Mouse (Mus musculus): Measurements from ENCODE around the gene Sfxn3. TPM values are rescaled to one million over a fixed set of nuclear protein-coding genes. Genes with fewer than 3 reads are reported as not detected.
"Not testable (repeated sequence)": the region's sequence is repeated elsewhere in the genome, so short reads cannot be mapped to it uniquely, and the experiment has no call there.

The Sfxn3 gene
- total and polyA plus RNA-seq, 3 experiments, result 6.7 to 26.1 (median 7.4) TPM

DNA sequence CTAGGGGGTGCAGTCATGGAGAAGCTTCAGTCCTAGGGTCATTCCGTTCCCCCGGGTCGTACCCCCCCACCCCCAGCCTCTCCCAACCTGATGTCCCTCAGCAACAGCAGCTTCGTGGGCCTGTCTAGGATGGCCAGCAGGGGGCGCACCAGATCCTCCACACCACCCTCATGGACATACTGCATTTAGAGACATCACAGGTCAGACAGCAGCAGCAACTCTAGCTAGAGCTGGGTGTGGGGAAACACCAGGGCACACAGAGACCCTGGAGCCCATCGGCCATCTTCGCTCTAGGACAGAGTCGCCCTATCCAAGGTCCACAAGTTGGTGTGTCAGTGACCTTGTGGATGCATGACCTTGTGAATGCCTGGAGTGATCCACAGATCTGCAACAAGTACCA is 17.2 kb upstream of the Sfxn3 start:
- peaks cover 29% of the 10 kb centered on the region for H3K4me1 ChIP-seq (ENCODE audit: insufficient read depth, low read depth, low read length)
- peaks cover 36% of the 10 kb centered on the region for H3K36me3 ChIP-seq (replicated peaks)
- TF ChIP-seq GATA1 (IDR thresholded peaks at IDR 0.05; ENCODE audit: borderline replicate concordance, low read length), result no peak
- TF ChIP-seq TAL1 (conservative IDR thresholded peaks at IDR 0.05; ENCODE audit: low read depth, low read length), result no peak
- no peak for TF ChIP-seq POLR2AphosphoS5 (IDR thresholded peaks at IDR 0.05; ENCODE audit: insufficient replicate concordance, low read depth, low read length)
- no peak for TF ChIP-seq GATA2 (IDR thresholded peaks at IDR 0.05; ENCODE audit: borderline replicate concordance, low read depth, low read length)
- peak; percentile 83; the same call in 1 of the 2 replicates for TF ChIP-seq CTCF (IDR thresholded peaks at IDR 0.05; ENCODE audit: low read depth, low read length)
- peak; percentile 59 for DNase-seq (ENCODE audit: low spot score)
- no peaks in the 10 kb centered on the region for H3K9me3 ChIP-seq (replicated peaks)
- H3K27me3 ChIP-seq (ENCODE audit: insufficient read depth, low read length), result peaks cover 5% of the 10 kb centered on the region; the same call in 1 of the 2 replicates
- no peak overlapping the region for H3K4me3 ChIP-seq (ENCODE audit: low read depth, low read length)
- ATAC-seq (ENCODE audit: extremely low read depth, insufficient number of reproducible peaks, low FRiP score, poor library complexity, severe bottlenecking), result no peak

DNA sequence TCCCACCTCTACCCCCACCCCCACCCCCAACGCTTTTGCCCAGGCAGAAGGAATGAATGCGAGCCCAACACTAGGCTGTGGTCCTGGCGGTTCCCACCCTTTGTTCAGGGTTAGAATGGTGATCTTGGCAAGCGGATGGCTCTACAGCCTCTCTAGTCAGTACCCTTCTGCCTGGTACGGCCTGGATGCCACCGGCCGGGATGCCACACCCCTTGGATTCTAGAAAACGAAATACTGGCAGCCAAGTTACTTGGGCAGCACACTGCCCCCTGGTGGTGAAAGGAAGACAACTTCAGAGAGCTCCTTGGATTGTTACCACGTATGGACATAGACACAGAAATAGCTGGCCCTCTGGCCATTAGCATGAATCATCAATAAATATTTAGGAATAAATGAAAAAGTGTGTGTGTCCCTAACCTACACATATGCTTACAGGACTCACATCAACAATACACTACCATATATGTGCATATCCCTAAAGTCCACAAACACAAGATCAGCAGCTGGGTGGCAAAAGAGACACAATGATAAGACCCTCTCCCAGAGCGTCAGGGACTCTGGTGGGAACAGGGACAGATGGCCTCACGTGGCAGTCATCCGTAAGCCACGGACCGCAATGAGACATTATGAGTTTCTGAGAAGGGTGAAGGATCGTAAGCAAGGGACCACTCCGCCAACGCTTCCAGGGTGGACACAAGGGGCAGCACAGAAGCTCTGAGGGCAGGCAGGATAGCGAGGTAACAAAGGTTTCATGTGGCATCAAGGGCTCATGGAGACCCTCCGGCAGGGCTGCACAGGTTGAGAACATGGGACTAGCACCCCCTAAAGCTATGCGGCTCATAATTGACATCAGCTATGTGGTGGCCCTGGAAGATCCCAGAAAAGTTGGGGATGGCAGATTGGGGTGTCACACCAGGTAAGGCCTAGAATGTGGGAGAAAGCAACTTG is 16.3 kb upstream of the Sfxn3 start:
- H3K4me3 ChIP-seq (ENCODE audit: low read depth, low read length), result peak overlapping the region; percentile 28; the same call in 1 of the 2 replicates
- TF ChIP-seq CTCF (IDR thresholded peaks at IDR 0.05; ENCODE audit: low read depth, low read length) (peak; percentile 76; the same call in 1 of the 2 replicates), POLR2AphosphoS5 (IDR thresholded peaks at IDR 0.05; ENCODE audit: insufficient replicate concordance, low read depth, low read length) (no peak)
- peaks cover 15% of the 10 kb centered on the region for H3K27me3 ChIP-seq (ENCODE audit: insufficient read depth, low read length)
- peaks cover 27% of the 10 kb centered on the region for H3K36me3 ChIP-seq (replicated peaks)
- peaks cover 29% of the 10 kb centered on the region for H3K4me1 ChIP-seq (ENCODE audit: insufficient read depth, low read depth, low read length)
- DNase-seq (ENCODE audit: low spot score), result peak; percentile 53
- no peak for ATAC-seq (ENCODE audit: extremely low read depth, insufficient number of reproducible peaks, low FRiP score, poor library complexity, severe bottlenecking)
- no peaks in the 10 kb centered on the region for H3K9me3 ChIP-seq (replicated peaks)

- H3K36me3 ChIP-seq (replicated peaks), result peaks cover 19% of the 10 kb centered on the region
- no peaks in the 10 kb centered on the region for H3K9me3 ChIP-seq (replicated peaks)
- no peak overlapping the region for H3K4me3 ChIP-seq (ENCODE audit: low read depth, low read length)
- no peak for DNase-seq (ENCODE audit: low spot score)
- H3K27me3 ChIP-seq (ENCODE audit: insufficient read depth, low read length), result peaks cover 22% of the 10 kb centered on the region
- TF ChIP-seq GATA1 (IDR thresholded peaks at IDR 0.05; ENCODE audit: borderline replicate concordance, low read length), result no peak
- peak; percentile 28; the same call in 1 of the 2 replicates for TF ChIP-seq CTCF (IDR thresholded peaks at IDR 0.05; ENCODE audit: low read depth, low read length)
- no peak for TF ChIP-seq GATA2 (IDR thresholded peaks at IDR 0.05; ENCODE audit: borderline replicate concordance, low read depth, low read length)
- no peak for ATAC-seq (ENCODE audit: extremely low read depth, insufficient number of reproducible peaks, low FRiP score, poor library complexity, severe bottlenecking)
- peaks cover 31% of the 10 kb centered on the region for H3K4me1 ChIP-seq (ENCODE audit: insufficient read depth, low read depth, low read length)
Measured at GRCm38 (mm10) chr19:45031780-45032179, 15.5 kb upstream of the Sfxn3 start.

DNA sequence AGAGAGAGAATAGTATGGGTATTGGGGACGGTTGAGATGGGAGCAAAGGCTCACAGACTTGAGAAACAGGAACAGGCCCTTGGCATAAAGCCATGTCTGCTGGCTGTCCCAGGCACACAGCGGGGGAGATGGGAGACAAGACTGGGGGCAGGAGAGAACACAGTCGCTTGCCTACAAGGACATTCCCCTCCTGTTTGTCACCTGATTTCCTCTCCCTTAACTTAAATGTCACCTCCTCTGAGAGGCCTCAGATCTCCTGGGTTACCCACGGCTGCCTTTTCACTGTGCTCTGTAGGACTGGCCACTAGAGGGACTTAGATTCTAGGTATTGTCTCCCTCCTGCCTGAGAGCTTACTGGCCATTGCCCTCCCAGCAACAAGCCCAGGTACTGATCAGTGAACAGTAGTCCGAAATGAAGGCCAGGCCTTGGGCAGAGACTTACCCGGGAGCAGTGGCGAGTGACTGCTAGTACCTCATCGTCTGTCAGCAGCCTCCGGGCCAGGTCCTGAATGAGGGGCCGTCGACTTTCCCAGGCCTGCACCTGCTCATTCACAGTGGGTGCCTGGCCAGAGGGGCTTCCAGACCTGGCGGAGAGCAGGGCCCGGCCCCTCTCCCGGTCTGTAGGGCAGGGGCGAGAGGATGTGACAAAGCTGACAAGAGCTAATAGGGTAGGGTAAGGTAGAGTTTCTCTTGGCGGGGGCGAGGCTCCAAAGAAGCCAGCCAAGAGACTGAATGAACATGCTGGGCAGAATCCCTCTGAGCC is 14.6 kb upstream of the Sfxn3 start:
- H3K4me3 ChIP-seq (ENCODE audit: low read depth, low read length), result no peak overlapping the region
- no peak for ATAC-seq (ENCODE audit: extremely low read depth, insufficient number of reproducible peaks, low FRiP score, poor library complexity, severe bottlenecking)

DNA sequence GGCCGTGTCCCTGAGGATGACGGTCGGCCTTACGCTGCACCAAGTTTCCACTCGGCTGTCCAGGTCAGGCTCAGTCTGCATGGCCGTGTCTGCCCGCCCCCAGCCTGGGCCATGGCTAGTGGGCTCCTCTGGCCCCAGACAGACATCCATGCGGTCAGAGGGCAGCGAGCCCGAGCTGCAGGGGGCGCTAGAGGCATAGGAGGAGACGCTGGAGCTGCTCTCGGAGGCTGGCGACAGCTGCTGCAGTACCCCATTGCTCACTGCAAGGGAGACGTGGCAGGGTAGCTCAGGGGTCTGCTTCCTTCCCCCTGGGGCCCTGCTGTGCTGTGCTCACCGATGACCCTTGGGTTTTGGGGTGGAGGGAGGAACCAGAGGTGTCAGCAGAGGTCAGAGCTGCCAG is 10.4 kb upstream of the Sfxn3 start:
- TF ChIP-seq GATA1 (IDR thresholded peaks at IDR 0.05; ENCODE audit: borderline replicate concordance, low read length) (no peak), CTCF (IDR thresholded peaks at IDR 0.05; ENCODE audit: low read depth, low read length) (peak; percentile 35)
- Histone ChIP-seq H3K9me3 (replicated peaks) (no peaks in the 10 kb centered on the region), H3K36me3 (replicated peaks) (no peaks in the 10 kb centered on the region), H3K27me3 (ENCODE audit: insufficient read depth, low read length) (peaks cover 51% of the 10 kb centered on the region), H3K4me1 (ENCODE audit: insufficient read depth, low read depth, low read length) (peaks cover 21% of the 10 kb centered on the region), H3K4me3 (ENCODE audit: low read depth, low read length) (no peak overlapping the region)
- ATAC-seq (ENCODE audit: extremely low read depth, insufficient number of reproducible peaks, low FRiP score, poor library complexity, severe bottlenecking) (no peak), DNase-seq (ENCODE audit: low spot score) (no peak)

More for the DNA sequence above, 14.6 kb upstream of the Sfxn3 start:
- Histone ChIP-seq H3K27me3 (ENCODE audit: insufficient read depth, low read length) (peaks cover 26% of the 10 kb centered on the region), H3K4me1 (ENCODE audit: insufficient read depth, low read depth, low read length) (peaks cover 40% of the 10 kb centered on the region), H3K36me3 (replicated peaks) (peaks cover 11% of the 10 kb centered on the region), H3K9me3 (replicated peaks) (no peaks in the 10 kb centered on the region)
- no peak for DNase-seq (ENCODE audit: low spot score)
- TF ChIP-seq GATA1 (IDR thresholded peaks at IDR 0.05; ENCODE audit: borderline replicate concordance, low read length) (no peak), POLR2AphosphoS5 (IDR thresholded peaks at IDR 0.05; ENCODE audit: insufficient replicate concordance, low read depth, low read length) (no peak), TAL1 (conservative IDR thresholded peaks at IDR 0.05; ENCODE audit: low read depth, low read length) (no peak), GATA2 (IDR thresholded peaks at IDR 0.05; ENCODE audit: borderline replicate concordance, low read depth, low read length) (no peak), CTCF (IDR thresholded peaks at IDR 0.05; ENCODE audit: low read depth, low read length) (no peak)

DNA sequence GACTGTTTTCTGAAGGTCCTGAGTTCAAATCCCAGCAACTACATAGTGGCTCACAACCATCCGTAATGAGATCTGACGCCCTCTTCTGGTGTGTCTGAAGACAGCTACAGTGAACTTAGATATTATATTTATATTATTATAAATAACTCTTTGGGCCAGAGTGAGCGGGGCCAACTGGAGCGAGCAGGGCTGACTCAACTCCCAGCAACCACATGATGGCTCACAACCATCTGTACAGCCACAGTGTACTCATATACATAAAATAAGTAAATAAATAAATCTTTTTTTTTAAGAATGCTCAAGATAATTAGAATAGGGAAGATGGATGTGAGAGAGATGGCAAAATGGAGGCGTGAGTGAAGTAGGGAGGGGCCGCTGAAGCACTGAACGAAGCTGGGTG is 9.1 kb upstream of the Sfxn3 start:
- not testable (repeated sequence) for H3K9me3 ChIP-seq (replicated peaks); DNase-seq (ENCODE audit: low spot score); ATAC-seq (ENCODE audit: extremely low read depth, insufficient number of reproducible peaks, low FRiP score, poor library complexity, severe bottlenecking); H3K36me3 ChIP-seq (replicated peaks); H3K4me3 ChIP-seq (ENCODE audit: low read depth, low read length)
- Histone ChIP-seq H3K27me3 (ENCODE audit: insufficient read depth, low read length) (peaks cover 52% of the 10 kb centered on the region), H3K4me1 (ENCODE audit: insufficient read depth, low read depth, low read length) (peaks cover 14% of the 10 kb centered on the region)

Measured in G1E (cell line).